Mouse (Mus musculus): ENCODE measurements around the gene Csk.

Csk gene

DNA sequence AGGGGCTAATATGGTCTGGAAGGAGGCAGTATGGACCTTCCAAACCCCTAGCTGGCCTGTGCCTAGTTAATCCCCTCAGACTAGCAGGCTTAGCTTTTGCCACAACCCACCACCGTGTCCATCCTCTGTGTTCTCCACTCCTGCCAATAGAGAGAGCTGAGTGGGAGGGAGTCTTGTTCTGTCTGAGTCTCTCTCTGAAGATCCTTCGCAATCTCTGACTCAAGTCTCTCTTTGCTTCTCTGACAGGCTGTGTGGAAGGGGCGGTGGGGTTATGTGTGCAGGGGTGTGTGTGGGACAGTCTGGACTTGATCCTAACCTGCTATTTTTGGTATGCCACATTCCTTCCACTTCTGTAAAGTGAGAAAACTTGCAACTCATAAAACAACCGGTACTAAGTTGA, 48.6 kb downstream of the Csk start:
- no peak for DNase-seq (ENCODE audit: low spot score in 2 of 2)

- no peak for DNase-seq (ENCODE audit: low spot score in 2 of 2)
These were observed 51.3 kb downstream of the Csk start for GRCm38 (mm10) chr9:57602098-57602497.

GRCm38 (mm10) chr9:57601353-57601706, 52.1 kb downstream of the Csk start:
- peak in 1 of 2 experiments; percentile 49 for DNase-seq (ENCODE audit: low spot score in 2 of 2)

DNA sequence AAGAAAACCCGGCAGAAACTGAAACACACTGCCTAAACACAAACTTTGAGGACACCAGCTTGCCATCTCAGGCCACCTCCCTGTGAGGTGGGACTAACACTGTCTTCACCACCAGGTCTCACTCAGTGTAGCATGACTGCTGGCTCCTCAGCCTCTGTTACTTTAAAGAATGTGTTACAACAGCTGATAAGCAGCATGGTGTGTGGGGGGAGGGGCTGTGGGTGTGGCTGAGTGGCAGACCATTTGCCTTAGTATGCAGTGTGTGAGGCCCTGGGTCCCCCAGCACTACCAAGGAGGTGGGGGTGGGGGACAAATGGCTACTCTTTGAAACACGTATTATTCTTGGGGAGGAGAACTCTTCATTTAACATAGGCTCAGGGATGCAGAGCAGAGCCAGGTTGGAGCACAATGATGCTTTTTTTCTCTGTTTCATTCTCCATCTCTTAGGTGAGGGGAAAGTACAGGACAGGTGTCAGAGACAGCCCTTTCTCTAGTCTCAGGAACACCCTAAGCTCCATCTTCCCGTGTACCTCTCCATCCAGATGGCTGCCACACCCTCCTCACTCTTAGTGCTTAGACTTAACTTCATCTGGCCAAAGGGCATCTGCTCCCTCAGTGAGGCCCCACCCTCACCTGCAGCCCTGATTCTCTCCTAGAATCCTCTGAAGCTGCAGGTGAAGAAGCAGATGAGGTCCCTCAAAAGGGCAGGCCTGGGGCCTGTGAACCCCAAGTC, 52.6 kb downstream of the Csk start:
- no peak for DNase-seq (ENCODE audit: low spot score in 2 of 2)

GRCm38 (mm10) chr9:57598851-57599563, 54.4 kb downstream of the Csk start:
- no peak for DNase-seq (ENCODE audit: low spot score in 2 of 2)

GRCm38 (mm10) chr9:57597929-57598382, 55.5 kb downstream of the Csk start:
- DNase-seq (ENCODE audit: low spot score in 2 of 2): no peak

DNA sequence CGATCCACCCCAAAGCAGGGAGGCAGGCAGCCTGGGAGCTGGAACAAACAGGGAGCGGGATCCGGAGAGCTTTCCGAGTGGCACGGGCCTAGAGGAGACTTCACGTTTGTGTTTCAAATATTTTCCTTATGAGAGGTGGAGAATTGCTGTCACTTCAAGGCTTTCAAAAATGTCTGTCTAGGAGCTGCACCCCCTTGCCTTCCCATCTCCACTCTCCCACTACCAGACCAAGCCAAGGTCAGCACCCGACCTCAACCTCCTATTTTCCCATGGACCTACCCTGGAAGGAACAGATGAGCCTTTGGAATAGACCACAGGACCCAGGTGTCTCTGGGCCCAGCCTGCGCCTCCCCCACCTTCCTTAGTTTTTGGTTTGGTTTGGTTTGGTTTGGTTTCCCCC, 56.2 kb downstream of the Csk start:
- DNase-seq (ENCODE audit: low spot score in 2 of 2): no peak

DNA sequence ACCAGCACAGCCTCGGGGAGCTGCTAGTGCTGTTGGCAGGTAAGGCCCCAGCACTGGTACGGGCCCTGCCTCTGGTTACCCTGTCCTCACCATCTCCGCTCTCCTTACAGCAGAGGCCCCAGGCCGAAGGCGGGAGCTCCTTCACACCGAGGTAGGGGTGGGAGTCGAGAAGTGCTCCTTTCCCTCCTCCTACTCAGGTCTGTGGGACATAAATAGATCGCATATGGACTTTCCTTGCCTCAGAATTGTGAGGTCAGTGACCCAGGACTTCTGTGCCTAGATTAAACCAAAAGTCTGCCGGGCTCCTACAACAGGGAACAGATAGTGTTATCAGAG, 59.3 kb downstream of the Csk start:
- DNase-seq (ENCODE audit: low spot score in 2 of 2): no peak

GRCm38 (mm10) chr9:57593454-57594173, 59.8 kb downstream of the Csk start:
- no peak for DNase-seq (ENCODE audit: low spot score in 2 of 2)

DNA sequence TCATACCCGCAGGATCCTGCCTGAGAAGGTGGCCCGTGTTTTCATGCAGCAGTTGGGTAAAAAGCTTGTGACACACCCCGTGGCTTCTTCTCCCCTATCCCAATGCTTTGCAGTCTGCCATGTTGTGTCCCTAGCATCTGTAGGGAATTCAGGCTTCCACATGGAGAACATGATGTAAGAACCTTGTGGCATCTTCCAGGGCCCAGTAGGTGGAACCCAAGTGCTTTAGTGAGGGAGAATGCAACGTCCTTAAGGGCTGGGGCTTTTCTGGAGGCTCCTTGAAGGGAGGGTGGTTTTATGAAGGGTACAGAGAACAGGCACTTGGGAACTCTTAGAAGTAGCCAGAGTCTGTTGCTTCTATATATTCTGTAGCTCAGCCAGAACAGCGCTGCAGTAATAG, 62.7 kb downstream of the Csk start:
- no peak for DNase-seq (ENCODE audit: low spot score in 2 of 2)

DNA sequence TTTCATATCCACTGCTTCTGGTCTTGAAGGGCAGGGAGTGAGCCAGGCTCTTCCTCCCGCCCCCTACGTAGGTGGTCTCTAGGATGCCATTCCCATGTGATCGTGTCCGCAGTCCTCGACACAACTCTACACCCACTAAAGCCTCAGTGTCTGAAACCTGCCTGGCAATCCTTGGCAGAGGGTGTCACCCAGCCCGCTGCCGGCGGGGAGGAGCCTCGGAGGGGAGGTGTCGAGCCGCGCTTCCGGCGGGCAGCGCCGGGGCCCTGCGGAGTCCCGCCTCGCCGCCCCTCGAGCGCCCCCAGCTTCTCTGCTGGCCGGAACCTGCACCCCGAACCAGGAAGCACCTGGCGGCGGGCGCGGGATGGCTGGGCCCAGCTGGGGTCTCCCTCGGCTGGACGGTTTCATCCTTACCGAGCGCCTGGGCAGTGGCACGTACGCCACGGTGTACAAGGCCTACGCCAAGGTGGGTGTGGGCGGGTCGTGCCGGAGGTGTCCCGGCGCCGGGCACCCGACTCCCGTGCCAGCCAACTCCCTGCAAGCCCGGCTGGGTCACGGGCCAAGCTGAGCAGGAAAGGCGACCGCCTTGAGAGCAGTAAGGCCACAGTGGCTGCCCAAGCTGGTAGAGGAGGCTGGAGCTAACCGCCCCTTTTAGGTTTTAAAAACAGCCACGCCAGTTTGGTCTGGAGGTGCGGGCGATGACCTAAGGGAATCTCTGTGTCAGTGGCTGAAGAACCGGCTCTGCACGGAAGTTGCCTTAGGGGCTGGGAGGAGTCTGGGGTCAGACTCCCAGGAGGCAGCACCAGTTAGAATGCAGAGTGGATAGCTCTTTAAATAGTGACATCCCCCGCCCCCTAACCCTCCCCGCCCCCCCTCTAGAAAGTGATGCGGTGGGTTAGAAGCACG, 64.0 kb downstream of the Csk start, which contains the start of gene Ulk3:
TSS of gene Ulk3 (plus strand) at position 229 of the 903 bp plus-strand sequence.
- peak; percentile 67 to 77 for DNase-seq (ENCODE audit: low spot score in 2 of 2)

DNA sequence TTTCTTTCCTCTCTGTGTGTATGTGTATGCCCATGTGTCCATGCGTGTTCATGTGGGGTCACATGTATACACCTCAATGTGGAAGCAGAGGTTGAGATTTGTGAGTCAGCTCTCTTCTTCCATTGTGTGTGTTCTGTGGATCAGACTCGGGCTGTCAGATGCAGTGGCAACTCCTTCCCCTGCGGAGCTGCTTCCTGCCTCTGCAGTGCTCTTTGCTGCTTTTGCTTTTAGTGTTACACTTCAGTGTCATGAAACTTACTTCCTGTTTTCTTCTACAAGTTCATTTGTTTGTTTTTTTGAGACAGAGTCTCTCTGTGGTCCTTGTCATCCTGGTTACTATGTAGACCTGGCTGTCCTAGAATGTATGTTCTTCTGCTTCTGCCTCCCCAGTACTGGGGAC, 68.4 kb downstream of the Csk start:
- no peak for DNase-seq (ENCODE audit: low spot score in 2 of 2)

GRCm38 (mm10) chr9:57577144-57577849, 76.1 kb downstream of the Csk start:
- DNase-seq (ENCODE audit: low spot score in 2 of 2): no peak

All from right cerebral cortex, adult 2 months (tissue).